Comparison of ENCODE assay signal across 9 mouse cellular contexts in the genomic region with DNA sequence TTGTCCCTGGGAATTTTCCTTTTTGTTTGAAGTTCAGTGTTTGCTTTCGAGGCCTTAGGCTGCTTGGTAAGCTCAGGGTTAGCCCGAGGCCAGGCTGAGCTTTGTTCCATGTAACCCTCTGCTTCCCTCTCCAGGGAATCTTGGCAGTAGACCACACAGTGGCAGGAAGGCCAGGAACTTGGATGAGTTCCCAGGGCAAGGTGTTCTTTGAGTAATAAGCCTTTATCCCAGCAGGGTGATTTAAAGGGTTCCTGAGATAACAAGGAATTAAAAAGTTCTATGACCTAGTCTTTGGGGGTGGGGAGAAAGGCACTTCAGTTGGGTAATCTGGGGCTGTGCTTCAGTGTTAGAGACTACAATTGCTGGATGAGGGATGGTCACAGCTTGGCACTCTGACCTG. TPM values are rescaled to one million over a fixed set of nuclear protein-coding genes. Genes with fewer than 3 reads are reported as not detected.
DNase-seq lines count a peak whose midpoint lies in the region; ATAC-seq and TF ChIP-seq lines count a peak whose summit lies in the region.
"Had no signal": no experiment of that assay in that cellular context is flagged by ENCODE, and none has a peak within 500 bp of the region (broad histone marks: within the 10 kb centered on the region; RNA-seq: fewer than 3 reads in every experiment).

No protein-coding gene starts in this region.

- 0 out of 2 replicates have a peak, but pooled peaks have one; percentile 32 for TF ChIP-seq EP300 in liver, postnatal 0 days (IDR thresholded peaks at IDR 0.05; ENCODE audit: low read depth)

- no peaks in the 10 kb centered on the region for H3K27me3 ChIP-seq in heart, embryonic 16.5 days (ENCODE audit: control insufficient read depth, insufficient read depth, low read length)
- no peaks in the 10 kb centered on the region for H3K27me3 ChIP-seq in liver, postnatal 0 days (ENCODE audit: insufficient read depth, low read length)
- H3K27me3 ChIP-seq in hindbrain, embryonic 16.5 days (replicated peaks; ENCODE audit: control insufficient read depth, insufficient read depth, low read length), result no peaks in the 10 kb centered on the region

- WGBS in heart, embryonic 16.5 days, result 16% methylated on average over 2 of the region's 2 CpGs
- WGBS in liver, postnatal 0 days (ENCODE audit: insufficient replicate concordance), result 58% methylated on average over 2 of the region's 2 CpGs
- 67% methylated on average over 2 of the region's 2 CpGs for WGBS in hindbrain, embryonic 16.5 days

- peaks cover 32% of the 10 kb centered on the region for H3K4me1 ChIP-seq in heart, embryonic 16.5 days (ENCODE audit: control insufficient read depth, insufficient read depth, low read length)
- H3K4me1 ChIP-seq in liver, postnatal 0 days (ENCODE audit: insufficient read depth), result peaks cover 20% of the 10 kb centered on the region
- H3K4me1 ChIP-seq in hindbrain, embryonic 16.5 days (ENCODE audit: control insufficient read depth, insufficient read depth, low read depth, low read length), result peaks cover 8% of the 10 kb centered on the region

- H3K9me3 ChIP-seq in heart, embryonic 16.5 days (replicated peaks; ENCODE audit: control insufficient read depth, low read length), result no peaks in the 10 kb centered on the region
- H3K9me3 ChIP-seq in liver, postnatal 0 days (ENCODE audit: low read length), result no peaks in the 10 kb centered on the region
- no peaks in the 10 kb centered on the region for H3K9me3 ChIP-seq in hindbrain, embryonic 16.5 days (ENCODE audit: control insufficient read depth, low read length)

- TF ChIP-seq CTCF in liver, postnatal 0 days (IDR thresholded peaks at IDR 0.05; ENCODE audit: low read depth), result no peak

- peak; percentile 69 for ATAC-seq in heart, embryonic 16.5 days (replicated peaks; ENCODE audit: extremely low read depth, insufficient read depth, low FRiP score)
- peak; percentile 64 for ATAC-seq in liver, postnatal 0 days
- ATAC-seq in hindbrain, embryonic 16.5 days, result no peak

- DNase-seq in cerebellum, adult 11 months, result peak; percentile 53
- no peak for DNase-seq in cerebellum, postnatal 4 days (ENCODE audit: low spot score in 2 of 2)
- peak; percentile 93 for DNase-seq in adrenal gland, postnatal 14 days
- DNase-seq in liver, postnatal 0 days, result peak; percentile 66
- DNase-seq in frontal cortex, postnatal 25 days (ENCODE audit: low spot score in 2 of 2), result no peak
- DNase-seq in thymus, postnatal 10 days (ENCODE audit: low spot score in 2 of 2), result no peak

- peak overlapping the region; percentile 58 for H3K27ac ChIP-seq in heart, embryonic 16.5 days (ENCODE audit: low read length)
- peak overlapping the region; percentile 66 for H3K27ac ChIP-seq in liver, postnatal 0 days (ENCODE audit: low read depth)
- H3K27ac ChIP-seq in hindbrain, embryonic 16.5 days (ENCODE audit: low read depth, low read length), result no peak overlapping the region

- H3K9ac ChIP-seq in heart, embryonic 16.5 days (ENCODE audit: low read length), result no peak overlapping the region; the same call in 1 of the 2 replicates
- H3K9ac ChIP-seq in liver, postnatal 0 days (replicated peaks), result no peak overlapping the region
- no peak overlapping the region for H3K9ac ChIP-seq in hindbrain, embryonic 16.5 days (ENCODE audit: low read depth, low read length)

- H3K4me2 ChIP-seq in heart, embryonic 16.5 days (ENCODE audit: low read depth, low read length), result peak overlapping the region; percentile 13
- no peak overlapping the region for H3K4me2 ChIP-seq in liver, postnatal 0 days (ENCODE audit: low read depth, low read length)
- no peak overlapping the region for H3K4me2 ChIP-seq in hindbrain, embryonic 16.5 days (ENCODE audit: low read length)

- H3K4me3 ChIP-seq in heart, embryonic 16.5 days (ENCODE audit: low read length), result no peak overlapping the region
- no peak overlapping the region for H3K4me3 ChIP-seq in liver, postnatal 0 days (ENCODE audit: low read depth, low read length)
- no peak overlapping the region for H3K4me3 ChIP-seq in hindbrain, embryonic 16.5 days (ENCODE audit: low read length)

- H3K36me3 ChIP-seq in heart, embryonic 16.5 days (ENCODE audit: control insufficient read depth, insufficient read depth), result peaks cover 28% of the 10 kb centered on the region
- peaks cover 34% of the 10 kb centered on the region for H3K36me3 ChIP-seq in liver, postnatal 0 days (replicated peaks; ENCODE audit: insufficient read depth, low read length)
- H3K36me3 ChIP-seq in hindbrain, embryonic 16.5 days (ENCODE audit: control insufficient read depth, insufficient read depth, low read length), result peaks cover 21% of the 10 kb centered on the region

RNA-seq across cellular contexts. Expression of a gene that starts 4.5 kb away (rescaled TPM):
- total RNA-seq in adrenal gland, postnatal 14 days (2021), result 505 and 552 TPM in 2 replicates
- 535 and 549 TPM in 2 replicates for polyA plus RNA-seq in heart, embryonic 16.5 days (2015; fragmentation: Nextera tagmentation; extraction: Ambion mirVana)
- 379 and 389 TPM in 2 replicates for polyA plus RNA-seq in liver, postnatal 0 days (2015; fragmentation: Nextera tagmentation; extraction: Ambion mirVana)
- polyA plus RNA-seq in hindbrain, embryonic 16.5 days (2015; fragmentation: Nextera tagmentation; extraction: Ambion mirVana), result 464 and 517 TPM in 2 replicates

RNA-seq across cellular contexts. Expression of a gene that starts 4.5 kb away (rescaled TPM):
- 1,257 and 1,514 TPM in 2 replicates for total RNA-seq in adrenal gland, postnatal 14 days (2021)
- polyA plus RNA-seq in heart, embryonic 16.5 days (2015; fragmentation: Nextera tagmentation; extraction: Ambion mirVana), result 388 and 436 TPM in 2 replicates
- 699 and 710 TPM in 2 replicates for polyA plus RNA-seq in liver, postnatal 0 days (2015; fragmentation: Nextera tagmentation; extraction: Ambion mirVana)
- 392 and 410 TPM in 2 replicates for polyA plus RNA-seq in hindbrain, embryonic 16.5 days (2015; fragmentation: Nextera tagmentation; extraction: Ambion mirVana)

RNA-seq across cellular contexts. Expression of a gene that starts 14.0 kb away (rescaled TPM):
- total RNA-seq in adrenal gland, postnatal 14 days (2021), result 31.5 and 36.5 TPM in 2 replicates
- polyA plus RNA-seq in heart, embryonic 16.5 days (2015; fragmentation: Nextera tagmentation; extraction: Ambion mirVana), result 37.6 and 41.9 TPM in 2 replicates
- 16.6 and 17.4 TPM in 2 replicates for polyA plus RNA-seq in liver, postnatal 0 days (2015; fragmentation: Nextera tagmentation; extraction: Ambion mirVana)
- polyA plus RNA-seq in hindbrain, embryonic 16.5 days (2015; fragmentation: Nextera tagmentation; extraction: Ambion mirVana), result 55.7 and 59.8 TPM in 2 replicates

RNA-seq across cellular contexts. Expression of a gene that starts 18.6 kb away (rescaled TPM):
- 92.4 and 108 TPM in 2 replicates for total RNA-seq in adrenal gland, postnatal 14 days (2021)
- 48.5 and 58.7 TPM in 2 replicates for polyA plus RNA-seq in heart, embryonic 16.5 days (2015; fragmentation: Nextera tagmentation; extraction: Ambion mirVana)
- polyA plus RNA-seq in liver, postnatal 0 days (2015; fragmentation: Nextera tagmentation; extraction: Ambion mirVana), result 9.4 and 10.6 TPM in 2 replicates
- polyA plus RNA-seq in hindbrain, embryonic 16.5 days (2015; fragmentation: Nextera tagmentation; extraction: Ambion mirVana), result 45.8 and 46.6 TPM in 2 replicates

RNA-seq across cellular contexts. Expression of a gene that starts 44.7 kb away (rescaled TPM):
- total RNA-seq in adrenal gland, postnatal 14 days (2021), result not detected in 2 replicates
- polyA plus RNA-seq in heart, embryonic 16.5 days (2015; fragmentation: Nextera tagmentation; extraction: Ambion mirVana), result not detected in 2 replicates
- not detected in 2 replicates for polyA plus RNA-seq in liver, postnatal 0 days (2015; fragmentation: Nextera tagmentation; extraction: Ambion mirVana)
- not detected in 2 replicates for polyA plus RNA-seq in hindbrain, embryonic 16.5 days (2015; fragmentation: Nextera tagmentation; extraction: Ambion mirVana)
- polyA plus RNA-seq: intestine, embryonic 14.5 days had no signal

Comparison
In these comparisons a context has a peak if more than half of its experiments do, and no peak if none do; other contexts are left out.
1. DNase-seq: peak in cerebellum, adult 11 months (single experiment), adrenal gland, postnatal 14 days (single experiment) and liver, postnatal 0 days (single experiment); none in cerebellum, postnatal 4 days (0 of 2), frontal cortex, postnatal 25 days (0 of 2) and thymus, postnatal 10 days (0 of 2).